Mouse (Mus musculus): ENCODE measurements around the gene Poldip3. TPM values are rescaled to one million over a fixed set of nuclear protein-coding genes. Genes with fewer than 3 reads are reported as not detected.

Poldip3 gene
- total RNA-seq, 2 experiments from 2014 or later: 33.8 to 43.3 TPM

DNA sequence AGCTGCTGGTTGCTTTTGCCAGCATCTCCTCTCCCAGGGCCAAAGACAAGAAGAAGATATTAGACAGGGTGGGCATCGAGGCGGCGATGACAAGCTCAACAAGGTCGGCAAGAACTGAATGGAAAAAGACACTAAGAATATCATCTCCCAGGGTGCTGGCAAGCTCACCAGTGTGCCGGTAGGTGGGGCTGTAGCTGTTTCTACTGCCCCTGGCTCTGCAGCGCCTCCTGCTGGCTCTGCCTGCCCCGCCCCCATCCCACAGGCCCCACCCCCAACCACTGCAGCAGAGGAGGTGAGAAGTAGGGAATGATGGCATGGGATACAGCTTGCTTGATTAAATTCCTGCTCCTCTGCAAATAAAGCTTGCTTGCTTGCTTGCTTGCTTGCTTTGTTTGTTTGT lies 63.3 kb downstream of the Poldip3 start:
- DNase-seq: peak; percentile 62

DNA sequence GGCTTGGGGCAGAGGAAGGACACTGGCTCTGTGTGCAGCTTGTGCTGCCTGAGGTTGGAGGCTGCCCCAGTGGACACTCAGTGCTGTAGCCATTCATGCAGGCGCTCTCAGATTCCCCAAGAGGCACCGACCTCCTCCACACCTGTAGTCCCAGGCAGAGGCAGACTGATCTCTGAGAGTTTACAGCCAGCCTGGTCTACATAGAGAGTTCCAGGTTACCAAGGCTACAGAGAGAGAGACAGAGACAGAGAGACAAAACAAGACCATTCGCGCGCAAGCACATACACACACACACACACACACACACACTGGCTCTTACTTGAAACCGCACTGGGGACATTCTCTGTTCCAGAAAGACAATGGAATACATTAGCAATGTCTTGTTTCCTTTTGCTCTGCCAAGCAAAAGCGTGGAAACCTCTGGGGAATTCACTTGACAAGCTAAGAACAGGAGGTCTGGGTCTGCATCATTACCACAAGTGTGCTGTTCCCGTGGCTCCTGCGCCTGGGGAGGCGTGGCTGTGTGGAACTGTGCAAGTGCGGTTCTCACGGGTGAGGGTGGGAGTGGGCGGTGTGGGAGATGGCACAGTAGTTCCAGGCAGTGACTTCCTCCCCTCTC lies 65.1 kb downstream of the Poldip3 start:
- no peak for DNase-seq

DNA sequence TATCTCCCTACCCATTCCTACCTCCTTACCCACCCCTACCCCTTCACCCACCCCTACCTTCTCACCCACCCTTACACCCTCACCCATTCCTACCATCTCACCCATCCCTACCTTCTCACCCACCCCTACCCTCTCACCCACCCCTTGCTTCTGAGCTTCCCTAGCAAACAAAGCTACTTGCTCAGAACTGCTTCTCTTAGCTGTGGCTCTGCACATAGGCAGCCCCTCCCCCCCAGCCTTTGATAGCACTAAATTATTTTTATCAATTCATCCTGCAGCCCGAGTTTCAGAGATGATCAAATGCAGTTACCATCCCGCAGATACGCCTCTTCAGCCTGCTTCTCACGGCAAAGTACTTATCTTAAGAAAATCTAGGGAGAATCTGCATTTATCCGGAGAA lies 65.7 kb downstream of the Poldip3 start:
- no peak for DNase-seq

Other genes starting within 250 kb of the Poldip3 start
- 10 to 100 TPM; 33.4 to 40.6 TPM for gene Tcf20, start 161.5 kb downstream of the Poldip3 start, total RNA-seq (2021)
- 1 to 10 TPM; 1.4 to 3.0 TPM for gene Nfam1, start 116.1 kb downstream of the Poldip3 start, total RNA-seq (2021)
- 10 to 100 TPM; 34.8 to 35.4 TPM for gene Serhl, start 59.9 kb downstream of the Poldip3 start, total RNA-seq (2021)
- 10 to 100 TPM; 41.0 to 44.3 TPM for gene Rrp7a, start 26.6 kb downstream of the Poldip3 start, total RNA-seq (2021)
- 100 to 1,000 TPM in 1 of 2 experiments, 10 to 100 TPM in 1; 91.3 to 102 TPM for gene Cyb5r3, start 23.2 kb upstream of the Poldip3 start, total RNA-seq (2021)
- gene A4galt, start 102.4 kb upstream of the Poldip3 start, total RNA-seq (2021): 1 to 10 TPM; 5.3 to 7.0 TPM
- 10 to 100 TPM; 12.3 to 16.0 TPM for gene Arfgap3, start 200.9 kb upstream of the Poldip3 start, total RNA-seq (2021)